Mouse (Mus musculus) lung, embryonic 14.5 days (tissue): ENCODE measurements around the gene Tepp. TPM values are rescaled to one million over a fixed set of nuclear protein-coding genes. Genes with fewer than 3 reads are reported as not detected.

Source experiments
- ATAC-seq: fragments of 200-750 bp; cut with Nextera tagmentation; 2 replicates; pipeline ENCODE4 v1.8.0; 2017; ENCODE audit warnings: mild to moderate bottlenecking, moderate TSS enrichment, moderate library complexity; ENCODE audit not compliant: insufficient read depth
- DNase-seq: peaks from one replicate; pipeline ENCODE4 v3.0.0-alpha.2; 2015
- H3K27ac ChIP-seq: fragments of 300-500 bp; sonication (generic); 2 replicates; pipeline ENCODE4 v1.5.1; 2014; ENCODE audit warnings: low read depth, mild to moderate bottlenecking, moderate library complexity
- H3K27me3 ChIP-seq: fragments of 300-500 bp; sonication (generic); 2 replicates; pipeline ENCODE4 v1.6.1; 2014; ENCODE audit warnings: low read length, control low read depth; ENCODE audit not compliant: insufficient read depth
- H3K36me3 ChIP-seq: fragments of 300-500 bp; sonication (generic); 2 replicates; pipeline ENCODE4 v1.6.1; 2014; ENCODE audit warnings: control low read depth; ENCODE audit not compliant: insufficient read depth
- H3K4me1 ChIP-seq: fragments of 300-500 bp; sonication (generic); 2 replicates; pipeline ENCODE4 v1.6.1; 2014; ENCODE audit warnings: antibody characterized with exemption, control low read depth; ENCODE audit not compliant: insufficient read depth
- H3K4me2 ChIP-seq: fragments of 300-500 bp; sonication (generic); 2 replicates; pipeline ENCODE4 v1.6.1; 2014; ENCODE audit warnings: mild to moderate bottlenecking
- H3K4me3 ChIP-seq: fragments of 300-500 bp; sonication (generic); 2 replicates; pipeline ENCODE4 v1.5.1; 2014; ENCODE audit warnings: low read depth, low read length
- H3K9ac ChIP-seq: fragments of 300-500 bp; sonication (generic); 2 replicates; pipeline ENCODE4 v1.6.1; 2014
- H3K9me3 ChIP-seq: fragments of 300-500 bp; sonication (generic); 2 replicates; pipeline ENCODE4 v1.6.1; 2016; ENCODE audit warnings: low read depth, low read length, control low read depth
- CTCF ChIP-seq: IDR thresholded peaks from 2 replicates; pipeline ENCODE4 v1.5.1; 2016; ENCODE audit warnings: antibody characterized with exemption, low read depth
- WGBS: fragments of 180-500 bp; shearing (Covaris S2); extraction: QIAGEN DNeasy Blood & Tissue Kit; methylation state at CpG from one replicate; pipeline ENCODE4 v1.1.7; 2014; 5-methylcytosine and 5-hydroxymethylcytosine counted together
- polyA plus RNA-seq: library from polyadenylated mRNA; unstranded; fragments of >200 nt; fragmentation: Nextera tagmentation; extraction: Ambion mirVana; gene quantifications from 2 replicates; pipeline ENCODE4 v1.2.1, GENCODE M21; 2014

Gene Tepp
- polyA plus RNA-seq, 1 experiment from 2014 or later = 0.37 TPM

- no peak for TF ChIP-seq CTCF
- H3K27ac ChIP-seq = no peak overlapping the region
- no peaks in the 10 kb centered on the region for H3K9me3 ChIP-seq
- no peaks in the 10 kb centered on the region for H3K36me3 ChIP-seq
- H3K4me2 ChIP-seq = no peak overlapping the region
- no peak for DNase-seq
- 91% methylated on average over 1 of the region's 1 CpGs for WGBS
- no peak overlapping the region for H3K9ac ChIP-seq
- no peak for ATAC-seq
- peaks cover 5% of the 10 kb centered on the region; the same call in 1 of the 2 replicates for H3K4me1 ChIP-seq
- no peaks in the 10 kb centered on the region for H3K27me3 ChIP-seq
- H3K4me3 ChIP-seq = no peak overlapping the region
Observed at GRCm38 (mm10) chr8:95315350-95315749, 5.0 kb downstream of the Tepp start.

DNA sequence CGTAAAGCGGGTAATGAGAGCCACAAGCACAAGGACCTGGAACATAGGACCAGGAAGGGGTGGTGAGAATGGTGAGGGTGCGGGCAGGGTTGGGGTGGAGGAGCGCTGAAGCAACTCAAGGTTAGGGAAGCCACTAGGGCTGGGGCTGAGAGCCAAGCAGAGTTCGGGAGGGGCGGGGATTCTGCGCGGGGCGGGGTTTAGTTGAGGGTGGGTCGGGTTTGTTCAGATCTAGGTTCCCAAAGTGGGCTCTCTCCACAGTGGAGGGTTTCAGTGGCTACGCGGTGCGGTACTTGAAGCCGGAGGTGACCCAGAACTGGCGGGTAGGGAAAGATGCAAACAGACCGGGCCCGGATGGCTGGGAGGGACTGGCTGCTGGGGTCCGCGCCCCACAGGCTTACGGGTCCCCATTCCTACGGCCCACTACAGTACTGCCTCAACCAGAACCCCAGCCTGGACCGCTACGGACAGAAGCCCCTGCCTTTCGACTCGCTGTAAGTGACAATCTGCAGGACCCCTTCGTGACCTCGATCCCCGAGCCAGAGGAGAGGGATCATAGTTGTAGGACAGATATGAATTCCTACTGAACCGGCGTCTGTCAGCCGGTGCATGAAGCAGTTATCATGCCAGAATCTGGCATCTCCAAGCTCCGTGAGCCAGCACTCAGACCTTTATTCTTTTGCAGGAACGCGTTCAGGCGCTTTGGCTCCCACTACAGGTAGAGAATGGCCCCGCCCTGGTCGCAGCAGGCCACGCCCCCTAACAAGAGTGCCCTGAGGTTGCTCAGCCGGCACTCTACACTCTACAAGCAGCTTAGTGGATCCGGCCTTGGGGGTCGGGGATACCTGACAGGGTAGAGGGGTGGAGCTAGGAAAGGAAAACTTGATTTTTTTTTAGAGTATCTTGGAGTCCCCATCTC is 10.1 kb downstream of the Tepp start:
- Histone ChIP-seq H3K4me1 (peaks cover 9% of the 10 kb centered on the region; the same call in 1 of the 2 replicates), H3K9me3 (no peaks in the 10 kb centered on the region), H3K27ac (peak overlapping the region; percentile 24; the same call in 1 of the 2 replicates), H3K9ac (peak overlapping the region; percentile 46), H3K36me3 (peaks cover 19% of the 10 kb centered on the region), H3K27me3 (no peaks in the 10 kb centered on the region), H3K4me2 (peak overlapping the region; percentile 96), H3K4me3 (peak overlapping the region; percentile 47)
- 3% methylated on average over 41 of the region's 41 CpGs for WGBS
- peak; percentile 42 for TF ChIP-seq CTCF
- peak; percentile 84 for ATAC-seq
- DNase-seq = peak; percentile 78

DNA sequence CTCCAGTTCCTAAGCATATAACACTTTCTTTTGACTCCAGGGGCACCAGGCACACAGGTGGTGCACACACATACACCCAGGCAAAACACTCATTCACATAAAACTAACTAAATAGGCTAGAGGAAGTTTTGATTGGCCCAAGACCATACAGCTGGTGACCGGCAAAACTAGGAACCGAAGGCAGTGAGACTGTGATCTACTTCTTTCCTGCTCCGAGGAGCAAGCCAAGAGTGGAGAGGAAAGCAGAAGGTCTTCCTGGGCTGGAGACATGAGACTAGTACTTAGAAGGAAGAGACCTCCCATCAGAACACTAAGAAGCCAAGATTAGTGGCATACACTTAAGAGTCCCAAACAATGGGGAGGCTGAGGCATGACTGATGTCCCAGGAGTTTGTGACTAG is 12.8 kb downstream of the Tepp start:
- WGBS = 77% methylated on average over 3 of the region's 3 CpGs
- no peak overlapping the region for H3K4me2 ChIP-seq
- DNase-seq = no peak
- no peaks in the 10 kb centered on the region for H3K27me3 ChIP-seq
- no peak overlapping the region for H3K27ac ChIP-seq
- peaks cover 46% of the 10 kb centered on the region for H3K36me3 ChIP-seq
- no peaks in the 10 kb centered on the region for H3K9me3 ChIP-seq
- no peak overlapping the region for H3K4me3 ChIP-seq
- TF ChIP-seq CTCF = no peak
- no peak overlapping the region for H3K9ac ChIP-seq
- H3K4me1 ChIP-seq = peaks cover 9% of the 10 kb centered on the region; the same call in 1 of the 2 replicates
- ATAC-seq = no peak

GRCm38 (mm10) chr8:95324646-95325045 is 14.3 kb downstream of the Tepp start:
- Histone ChIP-seq H3K4me2 (no peak overlapping the region), H3K27me3 (no peaks in the 10 kb centered on the region), H3K36me3 (peaks cover 61% of the 10 kb centered on the region), H3K9ac (no peak overlapping the region; the same call in 1 of the 2 replicates), H3K27ac (peak overlapping the region; percentile 8; the same call in 1 of the 2 replicates), H3K4me1 (peaks cover 9% of the 10 kb centered on the region; the same call in 1 of the 2 replicates), H3K4me3 (no peak overlapping the region), H3K9me3 (no peaks in the 10 kb centered on the region)
- WGBS = 37% methylated on average over 5 of the region's 5 CpGs
- TF ChIP-seq CTCF = no peak
- ATAC-seq (no peak), DNase-seq (no peak)

- Histone ChIP-seq H3K9me3 (no peaks in the 10 kb centered on the region), H3K27ac (no peak overlapping the region), H3K4me3 (no peak overlapping the region), H3K4me2 (no peak overlapping the region), H3K27me3 (no peaks in the 10 kb centered on the region), H3K9ac (no peak overlapping the region), H3K4me1 (peaks cover 10% of the 10 kb centered on the region), H3K36me3 (peaks cover 62% of the 10 kb centered on the region)
- no peak for ATAC-seq
- no peak for TF ChIP-seq CTCF
- no peak for DNase-seq
- WGBS = 72% methylated on average over 5 of the region's 5 CpGs
Observed at GRCm38 (mm10) chr8:95326822-95327221, 16.5 kb downstream of the Tepp start.

DNA sequence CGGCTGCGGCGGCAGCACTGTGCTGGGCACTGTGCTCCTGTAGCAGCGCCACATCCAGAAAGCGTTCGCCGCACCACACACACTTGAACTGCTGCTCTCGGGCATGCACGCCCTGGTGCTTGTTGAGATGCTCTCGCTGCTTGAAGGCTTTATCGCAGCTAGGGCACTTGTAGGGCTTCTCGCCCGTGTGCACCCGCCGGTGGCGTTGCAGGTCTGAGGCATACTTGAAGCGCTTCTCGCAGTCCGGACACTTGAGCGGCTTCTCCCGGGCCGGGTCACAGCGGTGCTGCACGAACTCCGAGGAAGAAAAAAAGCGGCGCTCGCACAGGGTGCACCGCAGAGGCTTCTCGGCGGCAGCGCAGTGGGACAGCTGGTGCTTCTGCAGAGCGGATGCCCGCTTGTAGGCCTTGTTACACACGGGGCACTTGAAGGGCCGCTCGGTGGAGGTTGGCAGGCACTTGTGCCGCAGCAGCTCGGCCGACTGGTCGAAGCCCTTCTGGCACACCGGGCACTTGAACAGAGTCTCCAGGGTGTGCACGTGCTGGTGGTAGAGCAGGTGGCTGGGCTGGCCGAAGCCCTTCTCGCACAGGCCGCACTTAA is 17.6 kb downstream of the Tepp start:
- no peak for DNase-seq
- Histone ChIP-seq H3K27me3 (no peaks in the 10 kb centered on the region), H3K9ac (no peak overlapping the region), H3K4me1 (peaks cover 10% of the 10 kb centered on the region), H3K9me3 (no peaks in the 10 kb centered on the region), H3K27ac (no peak overlapping the region), H3K4me3 (no peak overlapping the region), H3K4me2 (no peak overlapping the region), H3K36me3 (peaks cover 62% of the 10 kb centered on the region)
- TF ChIP-seq CTCF = no peak
- WGBS = 84% methylated on average over 46 of the region's 46 CpGs
- ATAC-seq = no peak

- 72% methylated on average over 1 of the region's 1 CpGs for WGBS
- Histone ChIP-seq H3K9ac (peak overlapping the region; percentile 87), H3K4me3 (peak overlapping the region; percentile 84), H3K4me1 (peaks cover 10% of the 10 kb centered on the region), H3K4me2 (peak overlapping the region; percentile 87), H3K27ac (no peak overlapping the region), H3K27me3 (no peaks in the 10 kb centered on the region), H3K36me3 (peaks cover 44% of the 10 kb centered on the region), H3K9me3 (no peaks in the 10 kb centered on the region)
- no peak for TF ChIP-seq CTCF
- DNase-seq (no peak), ATAC-seq (no peak)
Observed at GRCm38 (mm10) chr8:95330367-95330766, 20.0 kb downstream of the Tepp start.
